Mouse (Mus musculus) thymus, adult 2 months (tissue): Measurements from ENCODE around the gene Tex19.2.

Source experiments
- CTCF ChIP-seq: fragments of 200-500 bp; IDR thresholded peaks from 2 replicates; pipeline ENCODE4 v1.5.1; 2012; ENCODE audit warnings: mild to moderate bottlenecking, control low read depth, low read length, moderate library complexity, borderline replicate concordance; ENCODE audit not compliant: control insufficient read depth, poor library complexity, insufficient read depth; ENCODE audit errors: extremely low read depth
- POLR2A ChIP-seq: fragments of 200-500 bp; IDR thresholded peaks from 2 replicates; pipeline ENCODE4 v1.6.1; 2012; ENCODE audit warnings: mild to moderate bottlenecking, low read length, control low read depth, moderate library complexity; ENCODE audit not compliant: control insufficient read depth, poor library complexity, insufficient read depth; ENCODE audit errors: extremely low read depth

DNA sequence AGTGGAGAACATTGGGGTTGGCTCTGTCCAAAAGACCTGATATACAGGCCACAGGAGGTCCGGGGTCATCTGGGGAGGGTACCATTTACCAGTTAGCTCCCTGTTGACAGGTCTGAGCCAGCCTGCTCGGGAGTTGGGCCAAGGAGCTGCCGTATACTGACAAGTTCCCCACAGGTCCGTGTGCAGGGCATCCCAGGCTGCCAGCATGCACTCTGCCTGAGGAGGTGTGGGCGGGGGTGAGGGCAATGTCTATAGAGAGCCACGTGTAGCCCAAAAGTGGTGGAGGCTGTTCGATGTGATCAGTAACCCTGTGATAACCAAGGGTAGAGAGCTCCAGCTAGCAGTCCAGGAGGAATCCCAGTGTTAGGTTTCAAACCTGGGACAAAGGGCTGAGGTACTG, 18.7 kb downstream of the Tex19.2 start:
- no peak for TF ChIP-seq POLR2A
- no peak for TF ChIP-seq CTCF
